Mouse (Mus musculus): ENCODE results near the gene Trhr2. TPM values are rescaled to one million over a fixed set of nuclear protein-coding genes. Genes with fewer than 3 reads are reported as not detected.

Trhr2 gene
- total RNA-seq, 1 experiment: not detected

DNA sequence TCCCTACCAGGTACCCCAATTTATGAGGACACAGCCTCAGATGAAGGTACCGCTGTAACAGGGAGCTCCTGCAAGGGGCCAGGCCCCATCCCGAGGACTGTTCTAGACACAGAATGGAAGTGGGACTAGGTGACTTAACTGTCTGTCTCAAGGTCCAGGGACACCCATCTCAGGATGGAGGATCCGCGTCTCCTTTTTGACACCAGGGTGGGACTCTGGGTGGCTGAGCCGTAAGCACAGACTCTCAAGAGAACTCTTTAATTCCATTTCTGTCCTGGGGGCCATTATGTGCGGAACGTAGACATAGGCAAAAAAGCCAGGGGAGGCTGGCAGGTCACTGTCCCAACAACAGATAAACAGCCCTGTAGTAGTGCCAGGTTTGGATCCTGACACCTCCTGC is 38.4 kb downstream of the Trhr2 start:
- TF ChIP-seq MAFK (IDR thresholded peaks at IDR 0.05; ENCODE audit: insufficient read depth, low read depth, low read length) (no peak), HCFC1 (IDR thresholded peaks at IDR 0.05; ENCODE audit: borderline replicate concordance, insufficient read depth, low read length) (no peak), ZNF384 (IDR thresholded peaks at IDR 0.05; ENCODE audit: low read depth, low read length) (no peak), CHD2 (IDR thresholded peaks at IDR 0.05; ENCODE audit: low read depth, low read length) (no peak), ZC3H11A (IDR thresholded peaks at IDR 0.05; ENCODE audit: borderline replicate concordance, low read depth, low read length) (no peak)
- peaks cover 2 to 44% of the 10 kb centered on the region in 2 experiments; a peak in 3 of 4 replicates for H3K4me1 ChIP-seq (ENCODE audit: control insufficient read depth in 2 of 2, insufficient read depth in 2 of 2, low read length in 2 of 2, poor library complexity in 1 of 2)
- H3K36me3 ChIP-seq (ENCODE audit: control insufficient read depth, insufficient read depth, low read length, poor library complexity, severe bottlenecking): no peaks in the 10 kb centered on the region
- no peaks in the 10 kb centered on the region for H3K9me3 ChIP-seq (ENCODE audit: control insufficient read depth, insufficient read depth, low read depth, low read length)
- DNase-seq (ENCODE audit: low read depth, low spot score): no peak
- H3K4me3 ChIP-seq (ENCODE audit: insufficient read depth in 1 of 2, low read depth in 1 of 2, low read length in 2 of 2, poor library complexity in 1 of 2, severe bottlenecking in 1 of 2): no peak overlapping the region
- H3K27ac ChIP-seq (ENCODE audit: insufficient read depth, low read depth, low read length, poor library complexity, severe bottlenecking): no peak overlapping the region
- no peak overlapping the region for H3K9ac ChIP-seq (ENCODE audit: insufficient read depth, low read depth, low read length, poor library complexity, severe bottlenecking)
- in situ Hi-C loops (cut with MboI; ENCODE audit: low sequenced_read_pairs in 2 of 2, unreplicated experiment in 2 of 2): no loop called here

- H3K27ac ChIP-seq (ENCODE audit: insufficient read depth, low read depth, low read length, poor library complexity, severe bottlenecking): no peak overlapping the region
- no peak for DNase-seq (ENCODE audit: low read depth, low spot score)
- in situ Hi-C loops (cut with MboI; ENCODE audit: low sequenced_read_pairs in 2 of 2, unreplicated experiment in 2 of 2): no loop called here
- H3K4me1 ChIP-seq (ENCODE audit: control insufficient read depth in 2 of 2, insufficient read depth in 2 of 2, low read length in 2 of 2, poor library complexity in 1 of 2): peaks cover 2 to 47% of the 10 kb centered on the region in 2 experiments; a peak in 3 of 4 replicates
- H3K9ac ChIP-seq (ENCODE audit: insufficient read depth, low read depth, low read length, poor library complexity, severe bottlenecking): 0 out of 2 replicates have a peak overlapping the region, but pooled peaks have one; percentile 0
- H3K4me3 ChIP-seq (ENCODE audit: insufficient read depth in 1 of 2, low read depth in 1 of 2, low read length in 2 of 2, poor library complexity in 1 of 2, severe bottlenecking in 1 of 2): no peak overlapping the region
- no peak for TF ChIP-seq ZNF384 (IDR thresholded peaks at IDR 0.05; ENCODE audit: low read depth, low read length)
- no peak for TF ChIP-seq MAFK (IDR thresholded peaks at IDR 0.05; ENCODE audit: insufficient read depth, low read depth, low read length)
- TF ChIP-seq CHD2 (IDR thresholded peaks at IDR 0.05; ENCODE audit: low read depth, low read length): no peak
- TF ChIP-seq ZC3H11A (IDR thresholded peaks at IDR 0.05; ENCODE audit: borderline replicate concordance, low read depth, low read length): no peak
- TF ChIP-seq HCFC1 (IDR thresholded peaks at IDR 0.05; ENCODE audit: borderline replicate concordance, insufficient read depth, low read length): no peak
- no peaks in the 10 kb centered on the region for H3K9me3 ChIP-seq (ENCODE audit: control insufficient read depth, insufficient read depth, low read depth, low read length)
- H3K36me3 ChIP-seq (ENCODE audit: control insufficient read depth, insufficient read depth, low read length, poor library complexity, severe bottlenecking): no peaks in the 10 kb centered on the region
Observed at GRCm38 (mm10) chr8:122321455-122321921, 39.1 kb downstream of the Trhr2 start.

GRCm38 (mm10) chr8:122320541-122320940 is 40.0 kb downstream of the Trhr2 start:
- TF ChIP-seq MAFK (IDR thresholded peaks at IDR 0.05; ENCODE audit: insufficient read depth, low read depth, low read length): no peak
- no peak for TF ChIP-seq ZC3H11A (IDR thresholded peaks at IDR 0.05; ENCODE audit: borderline replicate concordance, low read depth, low read length)
- TF ChIP-seq HCFC1 (IDR thresholded peaks at IDR 0.05; ENCODE audit: borderline replicate concordance, insufficient read depth, low read length): no peak
- no peak for TF ChIP-seq ZNF384 (IDR thresholded peaks at IDR 0.05; ENCODE audit: low read depth, low read length)
- no peak for TF ChIP-seq CHD2 (IDR thresholded peaks at IDR 0.05; ENCODE audit: low read depth, low read length)
- Histone ChIP-seq H3K9me3 (ENCODE audit: control insufficient read depth, insufficient read depth, low read depth, low read length) (no peaks in the 10 kb centered on the region), H3K36me3 (ENCODE audit: control insufficient read depth, insufficient read depth, low read length, poor library complexity, severe bottlenecking) (no peaks in the 10 kb centered on the region), H3K4me1 (ENCODE audit: control insufficient read depth in 2 of 2, insufficient read depth in 2 of 2, low read length in 2 of 2, poor library complexity in 1 of 2) (peaks cover 2 to 48% of the 10 kb centered on the region in 2 experiments; a peak in 3 of 4 replicates), H3K9ac (ENCODE audit: insufficient read depth, low read depth, low read length, poor library complexity, severe bottlenecking) (no peak overlapping the region), H3K4me3 (ENCODE audit: insufficient read depth in 1 of 2, low read depth in 1 of 2, low read length in 2 of 2, poor library complexity in 1 of 2, severe bottlenecking in 1 of 2) (no peak overlapping the region), H3K27ac (ENCODE audit: insufficient read depth, low read depth, low read length, poor library complexity, severe bottlenecking) (no peak overlapping the region)
- no peak for DNase-seq (ENCODE audit: low read depth, low spot score)
- in situ Hi-C loops (cut with MboI; ENCODE audit: low sequenced_read_pairs in 2 of 2, unreplicated experiment in 2 of 2): no loop called here

DNA sequence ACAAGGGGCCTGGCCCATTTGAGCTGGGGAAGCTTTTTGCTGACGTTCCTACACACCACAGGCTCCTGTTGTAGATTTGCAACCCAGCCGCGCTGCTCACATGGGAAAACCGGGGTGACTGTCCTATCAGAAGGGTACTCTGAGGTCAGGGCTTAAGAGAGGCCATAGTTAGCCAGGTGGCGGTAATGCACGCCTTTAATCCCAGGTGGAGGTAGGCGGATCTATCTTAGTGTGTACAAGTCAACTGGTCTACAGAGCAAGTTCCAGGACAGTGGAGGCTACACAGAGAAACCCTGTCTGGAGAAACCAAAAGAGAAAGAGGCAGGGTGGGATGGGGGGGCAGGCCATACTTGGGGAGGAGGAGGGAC is 40.9 kb downstream of the Trhr2 start:
- DNase-seq (ENCODE audit: low read depth, low spot score): no peak
- Histone ChIP-seq H3K36me3 (ENCODE audit: control insufficient read depth, insufficient read depth, low read length, poor library complexity, severe bottlenecking) (no peaks in the 10 kb centered on the region), H3K27ac (ENCODE audit: insufficient read depth, low read depth, low read length, poor library complexity, severe bottlenecking) (peak overlapping the region; percentile 14; the same call in 1 of the 2 replicates), H3K9me3 (ENCODE audit: control insufficient read depth, insufficient read depth, low read depth, low read length) (no peaks in the 10 kb centered on the region), H3K9ac (ENCODE audit: insufficient read depth, low read depth, low read length, poor library complexity, severe bottlenecking) (no peak overlapping the region), H3K4me1 (ENCODE audit: control insufficient read depth in 2 of 2, insufficient read depth in 2 of 2, low read length in 2 of 2, poor library complexity in 1 of 2) (peaks cover 2 to 54% of the 10 kb centered on the region in 2 experiments; a peak in 3 of 4 replicates), H3K4me3 (ENCODE audit: insufficient read depth in 1 of 2, low read depth in 1 of 2, low read length in 2 of 2, poor library complexity in 1 of 2, severe bottlenecking in 1 of 2) (no peak overlapping the region)
- TF ChIP-seq MAFK (IDR thresholded peaks at IDR 0.05; ENCODE audit: insufficient read depth, low read depth, low read length) (no peak), CHD2 (IDR thresholded peaks at IDR 0.05; ENCODE audit: low read depth, low read length) (no peak), ZC3H11A (IDR thresholded peaks at IDR 0.05; ENCODE audit: borderline replicate concordance, low read depth, low read length) (no peak), HCFC1 (IDR thresholded peaks at IDR 0.05; ENCODE audit: borderline replicate concordance, insufficient read depth, low read length) (no peak), ZNF384 (IDR thresholded peaks at IDR 0.05; ENCODE audit: low read depth, low read length) (no peak)
- in situ Hi-C loops (cut with MboI; ENCODE audit: low sequenced_read_pairs in 2 of 2, unreplicated experiment in 2 of 2): no loop called here

Measured in ES-E14 (cell line).